Mouse (Mus musculus) naive thymus-derived CD4-positive, alpha-beta T cell, adult 2 months (primary cell): ENCODE data around the gene Gng12.

Source experiments
- DNase-seq: peaks from one replicate; pipeline ENCODE4 v3.0.0-alpha.2; 2011; ENCODE audit warnings: low read depth

Gene Gng12

GRCm38 (mm10) chr6:67056108-67056888 is 160.1 kb downstream of the Gng12 start:
- peak; percentile 65 for DNase-seq

- DNase-seq, result no peak
Measured at GRCm38 (mm10) chr6:67056889-67057564, 160.8 kb downstream of the Gng12 start.

GRCm38 (mm10) chr6:67057574-67057973 is 161.4 kb downstream of the Gng12 start:
- no peak for DNase-seq

GRCm38 (mm10) chr6:67057991-67058696 is 161.9 kb downstream of the Gng12 start:
- DNase-seq, result no peak

GRCm38 (mm10) chr6:67060057-67060456 is 163.9 kb downstream of the Gng12 start:
- no peak for DNase-seq

- DNase-seq, result peak; percentile 42
Measured at GRCm38 (mm10) chr6:67069219-67069762, 173.1 kb downstream of the Gng12 start.

- peak; percentile 20 for DNase-seq
Measured at GRCm38 (mm10) chr6:67069800-67070315, 173.7 kb downstream of the Gng12 start.
